Mouse (Mus musculus): ENCODE measurements around the gene Sec24a.
"Not testable (repeated sequence)": the region's sequence is repeated elsewhere in the genome, so short reads cannot be mapped to it uniquely, and the experiment has no call there.

Gene Sec24a

DNA sequence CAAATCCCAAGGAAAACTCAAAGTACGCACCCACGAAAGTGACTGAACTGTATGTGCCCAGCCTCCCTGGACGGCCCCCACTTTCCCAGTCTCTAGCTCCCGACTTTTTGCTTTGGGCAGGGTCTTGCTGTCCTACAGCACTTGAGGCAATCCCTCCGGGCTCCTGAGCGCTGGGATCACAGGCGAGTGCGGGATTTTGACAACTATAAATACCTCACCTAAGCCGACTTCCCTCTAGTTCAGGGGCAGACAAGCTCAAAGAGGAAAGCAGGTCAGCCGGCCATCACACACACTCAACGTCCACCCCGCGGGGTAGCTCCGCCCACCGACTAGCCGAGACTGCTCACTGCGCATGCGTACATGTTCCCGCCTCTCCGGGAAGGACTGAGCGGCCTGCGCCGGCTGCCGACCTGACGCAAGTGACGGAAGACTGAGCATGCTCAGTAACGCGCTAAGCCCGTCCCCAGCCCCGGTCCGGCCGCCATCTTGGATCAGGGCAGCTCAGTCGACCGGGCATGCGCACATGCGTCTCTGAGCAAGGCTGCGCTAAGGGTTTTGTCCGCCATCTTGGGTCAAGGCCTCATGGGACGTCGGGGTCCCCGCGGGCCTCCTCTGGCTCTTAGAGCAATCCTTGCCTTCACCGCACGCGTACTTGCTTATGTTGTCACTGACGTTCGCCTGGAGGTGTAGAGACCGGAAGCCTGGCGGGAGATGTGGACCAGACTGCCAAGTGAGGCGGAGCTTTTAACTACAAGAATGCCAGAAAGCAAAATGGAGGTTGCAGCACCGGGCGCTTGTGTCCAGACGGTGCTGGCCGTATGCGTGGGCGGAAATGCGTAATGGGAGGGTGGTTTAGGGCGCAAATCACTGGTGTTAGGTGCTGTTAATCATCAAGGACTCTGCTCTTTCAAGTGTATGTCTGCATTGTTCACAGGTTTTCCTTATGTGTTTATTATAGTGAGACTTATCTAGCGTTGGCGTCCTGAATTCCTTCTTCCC lies 74.8 kb downstream of the Sec24a start, which contains the start of gene 0610009B22Rik:
TSS of gene 0610009B22Rik (minus strand) at position 545 of the 999 bp plus-strand sequence.
- peak; percentile 99 to 100 for DNase-seq (ENCODE audit: low spot score in 2 of 2)

DNA sequence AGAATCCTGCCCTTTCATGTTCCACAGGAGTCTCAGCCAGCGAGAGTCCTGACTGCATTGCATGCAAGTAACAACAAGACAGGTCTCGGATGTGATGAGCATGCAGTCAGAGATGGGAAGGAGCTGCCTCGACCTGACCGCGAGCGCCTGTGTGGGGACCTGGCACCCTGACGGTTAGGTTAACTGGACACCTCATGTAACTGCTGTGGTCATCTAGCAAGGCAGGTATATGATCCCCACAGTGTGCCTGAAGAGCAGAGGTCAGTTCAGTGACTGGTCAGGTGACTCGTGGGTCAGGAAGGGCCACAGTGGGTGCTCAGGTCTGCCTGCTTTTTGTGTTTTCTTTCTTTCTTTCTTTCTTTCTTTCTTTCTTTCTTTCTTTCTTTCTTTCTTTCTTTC lies 81.5 kb downstream of the Sec24a start:
- no peak for DNase-seq (ENCODE audit: low spot score in 2 of 2)

GRCm38 (mm10) chr11:51681324-51681975 lies 82.0 kb downstream of the Sec24a start:
- DNase-seq (ENCODE audit: low spot score in 2 of 2) = peak; percentile 81 to 88

DNA sequence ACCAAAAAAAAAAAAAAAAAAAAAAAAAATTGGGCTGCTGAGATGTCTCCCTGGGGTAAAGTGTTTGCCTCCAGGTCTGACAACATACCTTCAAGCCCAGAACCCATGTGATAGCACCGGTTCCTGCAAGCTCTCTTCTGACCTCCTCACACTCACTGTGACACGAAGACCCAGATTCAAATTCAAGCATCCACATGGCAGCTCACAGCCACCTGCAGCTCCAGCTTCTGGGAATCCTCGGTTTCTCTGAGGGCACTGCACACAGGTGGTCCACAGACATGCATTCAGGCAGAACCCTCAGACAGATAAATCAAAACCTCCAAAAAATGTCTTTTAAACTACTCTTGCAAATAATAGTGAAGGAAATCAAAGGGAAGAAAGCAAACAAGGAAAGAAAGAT lies 84.0 kb downstream of the Sec24a start:
- DNase-seq (ENCODE audit: low spot score in 2 of 2) = no peak

GRCm38 (mm10) chr11:51677737-51678418 lies 85.6 kb downstream of the Sec24a start:
- DNase-seq (ENCODE audit: low spot score in 2 of 2) = no peak

DNA sequence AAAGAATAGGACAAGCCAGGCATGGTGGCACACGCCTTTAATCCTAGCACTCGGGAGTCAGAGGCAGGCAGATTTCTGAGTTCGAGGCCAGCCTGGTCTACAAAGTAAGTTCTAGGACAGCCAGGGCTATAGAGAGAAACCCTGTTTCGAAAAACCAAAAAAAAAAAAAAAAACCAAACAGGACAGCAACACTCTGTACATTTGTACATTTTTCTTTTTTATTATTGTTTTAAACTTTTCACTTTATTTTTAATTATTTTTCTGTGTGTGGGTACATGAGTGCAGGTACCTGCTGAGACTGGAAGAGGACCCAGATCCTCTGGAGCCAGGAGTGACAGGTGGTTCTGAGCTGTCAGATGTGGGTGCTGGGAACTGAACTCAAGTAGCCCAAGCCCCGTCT lies 88.0 kb downstream of the Sec24a start:
- DNase-seq (ENCODE audit: low spot score in 2 of 2) = no peak

DNA sequence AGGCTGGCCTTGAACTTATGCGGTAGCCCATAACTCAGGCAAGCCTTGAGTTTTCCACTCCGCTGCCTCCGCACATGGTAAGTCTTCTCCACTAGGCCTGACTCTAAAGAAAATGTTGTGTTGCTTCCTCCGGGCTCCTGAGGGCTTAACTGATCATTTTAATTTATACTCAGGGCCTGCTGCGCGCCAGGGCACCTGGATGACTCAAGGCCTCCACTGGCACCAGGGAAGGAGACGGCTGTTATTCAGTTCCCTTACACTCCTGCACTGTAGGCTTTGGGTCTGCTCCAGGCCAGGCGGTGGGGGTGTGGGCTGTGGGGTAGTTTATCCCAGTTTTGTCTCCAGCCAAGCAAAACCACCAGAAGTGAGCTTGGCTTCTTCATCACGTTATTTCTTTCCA lies 90.1 kb downstream of the Sec24a start:
- DNase-seq (ENCODE audit: low spot score in 2 of 2) = no peak

- no peak for DNase-seq (ENCODE audit: low spot score in 2 of 2)
Measured at GRCm38 (mm10) chr11:51671376-51671775, 92.1 kb downstream of the Sec24a start.

DNA sequence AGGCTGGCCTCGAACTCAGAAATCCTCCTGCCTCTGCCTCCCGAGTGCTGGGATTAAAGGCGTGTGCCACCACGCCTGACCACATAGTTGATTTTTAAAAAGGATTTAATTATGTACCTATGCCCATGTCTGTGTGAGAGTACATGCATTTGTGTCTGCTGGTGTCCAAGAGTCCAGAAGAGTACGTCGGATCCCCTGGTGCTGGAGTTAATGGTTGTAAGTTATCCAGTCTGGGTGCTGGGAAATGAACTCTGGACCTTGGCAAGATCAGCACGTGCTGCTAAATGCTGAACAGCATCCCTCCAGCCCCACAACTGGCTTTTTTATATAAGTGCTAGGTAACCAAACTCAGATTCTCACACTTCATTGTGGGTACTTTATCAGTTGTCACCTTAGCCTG lies 92.6 kb downstream of the Sec24a start:
- no peak for DNase-seq (ENCODE audit: low spot score in 2 of 2)

GRCm38 (mm10) chr11:51664747-51665146 lies 98.7 kb downstream of the Sec24a start:
- DNase-seq (ENCODE audit: low spot score in 2 of 2) = not testable (repeated sequence)

GRCm38 (mm10) chr11:51662632-51663031 lies 100.8 kb downstream of the Sec24a start:
- DNase-seq (ENCODE audit: low spot score in 2 of 2) = no peak

- DNase-seq (ENCODE audit: low spot score in 2 of 2) = no peak
Measured at GRCm38 (mm10) chr11:51661867-51662365, 101.5 kb downstream of the Sec24a start.

DNA sequence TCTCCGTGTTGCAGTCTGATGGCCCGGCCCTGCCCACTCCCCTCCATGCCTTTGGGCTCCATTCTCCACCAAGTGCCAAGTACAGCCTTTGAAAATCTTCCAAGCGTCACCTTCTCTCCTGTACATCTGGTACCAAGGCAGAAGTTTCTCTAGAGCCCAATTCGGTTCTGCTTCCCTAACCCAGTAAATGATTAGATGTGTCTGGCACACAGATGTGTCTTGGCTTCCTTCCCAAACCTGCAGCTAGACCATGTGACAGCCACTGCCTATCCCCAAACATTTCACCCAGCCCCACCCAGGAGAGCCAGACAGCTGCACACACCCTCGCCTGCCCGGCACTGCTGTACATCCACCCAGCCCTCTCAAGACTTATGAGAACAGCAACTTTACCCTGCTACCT lies 104.7 kb downstream of the Sec24a start:
- no peak for DNase-seq (ENCODE audit: low spot score in 2 of 2)

DNA sequence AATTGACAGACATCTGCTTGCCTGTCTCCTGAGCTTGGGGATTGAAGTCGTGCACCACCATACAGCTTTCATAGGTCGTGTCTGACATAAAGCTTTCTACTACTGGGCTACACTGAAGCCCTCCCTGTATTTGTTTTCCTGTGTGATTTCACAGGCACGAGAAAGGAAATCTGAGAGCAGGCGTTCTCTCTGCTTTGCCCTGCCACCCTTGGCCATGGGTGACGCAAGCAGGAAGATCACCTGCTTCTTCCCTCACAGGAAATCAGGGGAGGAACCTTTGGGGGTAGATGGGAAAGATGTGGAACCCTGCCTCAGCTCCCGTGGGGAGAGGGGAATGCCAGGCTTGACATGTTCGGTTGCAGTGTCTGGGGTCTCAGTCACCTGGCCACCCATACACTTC lies 105.1 kb downstream of the Sec24a start:
- DNase-seq (ENCODE audit: low spot score in 2 of 2) = no peak

DNA sequence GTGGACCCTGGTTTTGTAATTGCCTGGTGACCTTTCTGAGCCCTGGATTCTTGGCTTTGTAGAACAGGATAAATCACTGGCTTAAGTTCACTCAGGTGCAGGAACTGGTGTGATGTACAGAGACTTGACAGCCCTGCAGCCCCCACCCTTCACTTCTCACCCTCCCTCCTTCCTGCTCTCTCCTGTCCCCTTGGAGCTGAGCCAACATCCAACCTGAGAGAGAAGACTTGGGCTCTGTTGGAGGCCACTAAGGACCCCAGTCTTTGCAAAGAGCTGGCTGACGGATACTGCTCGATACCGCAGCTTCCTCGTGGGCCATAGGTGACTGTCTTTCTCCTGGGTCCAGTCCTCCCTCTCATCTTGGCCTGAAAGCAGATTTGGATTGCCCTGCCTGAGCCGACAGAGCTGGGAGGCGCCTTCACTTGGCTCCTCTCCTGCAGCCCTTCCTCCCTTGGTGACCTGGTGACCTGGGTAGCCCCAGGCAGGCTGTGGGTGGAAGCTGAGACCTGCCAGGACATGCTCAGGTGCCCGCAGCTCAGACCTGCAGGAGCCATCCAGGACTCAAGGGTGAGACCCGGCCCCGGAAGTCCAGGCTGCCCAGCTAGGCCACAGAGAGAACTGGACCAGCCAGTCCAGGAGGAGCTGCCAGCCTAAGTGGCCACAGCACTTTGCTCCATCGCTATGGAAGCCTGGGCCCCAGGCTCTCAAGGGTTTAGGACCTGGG lies 106.5 kb downstream of the Sec24a start:
- DNase-seq (ENCODE audit: low spot score in 2 of 2) = no peak

DNA sequence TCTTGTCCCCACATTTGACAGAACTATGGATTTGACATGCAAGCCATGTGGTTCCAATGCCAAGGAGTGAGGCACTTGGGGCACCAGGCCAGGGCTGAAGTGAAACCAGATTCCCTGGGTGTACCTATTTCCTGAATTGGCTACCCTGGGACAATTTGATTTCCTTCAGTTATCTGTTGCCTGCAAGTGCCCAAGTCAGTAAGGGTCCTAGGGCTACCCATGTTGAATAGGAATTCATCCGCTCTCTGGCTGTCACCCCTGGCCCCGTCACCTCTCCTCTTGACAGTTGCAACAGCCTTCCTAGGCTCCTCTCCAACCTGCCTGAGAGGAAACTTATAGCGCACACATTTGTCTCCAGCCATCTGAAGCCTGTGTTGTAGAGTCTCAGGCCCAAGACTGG lies 108.5 kb downstream of the Sec24a start:
- DNase-seq (ENCODE audit: low spot score in 2 of 2) = no peak

GRCm38 (mm10) chr11:51653736-51654135 lies 109.7 kb downstream of the Sec24a start:
- no peak for DNase-seq (ENCODE audit: low spot score in 2 of 2)

DNA sequence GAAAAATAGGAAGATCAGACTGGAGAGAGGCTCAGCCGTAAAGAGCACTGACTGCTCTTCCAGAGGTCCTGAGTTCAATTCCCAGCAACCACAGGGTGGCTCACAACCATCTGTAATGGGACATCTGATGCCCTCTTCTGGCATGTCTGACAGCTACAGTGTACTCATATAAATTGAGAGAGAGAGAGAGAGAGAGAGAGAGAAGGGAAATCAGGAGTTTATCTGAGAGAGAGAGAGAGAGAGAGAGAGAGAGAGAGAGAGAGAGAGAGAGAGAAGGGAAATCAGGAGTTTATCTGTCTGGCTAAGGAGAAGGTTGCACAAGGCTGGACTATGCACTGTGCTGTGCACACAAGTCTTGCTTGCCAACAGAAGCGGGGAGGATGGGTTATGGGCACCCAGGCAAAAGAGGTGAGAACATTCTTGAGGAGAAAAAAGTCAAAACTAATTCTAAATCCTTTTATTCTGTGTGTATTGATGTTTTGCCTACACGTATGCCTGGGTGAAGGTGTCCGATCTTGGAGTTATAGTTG lies 110.5 kb downstream of the Sec24a start:
- no peak for DNase-seq (ENCODE audit: low spot score in 2 of 2)

- DNase-seq (ENCODE audit: low spot score in 2 of 2) = peak in 1 of 2 experiments; percentile 59
Measured at GRCm38 (mm10) chr11:51650691-51651515, 112.5 kb downstream of the Sec24a start, which contains the start of the genes N4bp3 and D930048N14Rik. Gene N4bp3, minus strand, starts transcription at chr11:51650842. Gene D930048N14Rik, plus strand, starts transcription at chr11:51650954.

DNA sequence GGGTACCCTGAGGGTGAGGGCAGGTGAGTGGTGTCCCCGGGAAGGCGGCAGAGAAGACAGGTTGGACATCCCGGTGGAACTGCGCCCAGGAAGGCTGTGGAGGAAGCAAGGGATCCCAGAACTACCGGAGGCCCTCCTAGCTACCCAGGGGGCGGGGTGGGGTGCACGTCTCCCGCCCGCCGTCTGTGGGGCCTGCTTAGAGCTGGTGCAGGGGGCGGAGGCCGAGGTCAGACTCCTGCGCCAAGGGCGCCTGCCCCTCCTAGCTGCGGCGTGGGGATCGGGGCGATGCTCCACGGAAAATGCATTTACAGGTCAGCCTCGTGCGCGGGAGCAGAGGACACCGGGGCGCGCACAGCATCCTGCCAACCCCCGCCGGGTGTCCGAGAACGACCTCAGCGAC lies 113.2 kb downstream of the Sec24a start:
- DNase-seq (ENCODE audit: low spot score in 2 of 2) = no peak

Measured in cerebellum, postnatal 4 days (tissue).